In genomic region chrX:135712845-135713244, GRCm38 (mm10) we compare ENCODE assay signal across 26 mouse cellular contexts. TPM values are rescaled to one million over a fixed set of nuclear protein-coding genes. Genes with fewer than 3 reads are reported as not detected.
"Had no signal": no experiment of that assay in that cellular context is flagged by ENCODE, and none has a peak within 500 bp of the region (broad histone marks: within the 10 kb centered on the region; RNA-seq: fewer than 3 reads in every experiment).

No protein-coding gene starts in this region.

- H3K27ac ChIP-seq: midbrain, embryonic 10.5 days; midbrain, embryonic 12.5 days; neural tube, embryonic 13.5 days; neural tube, embryonic 15.5 days had no signal

- H3K9me3 ChIP-seq: midbrain, embryonic 10.5 days; midbrain, embryonic 12.5 days; neural tube, embryonic 13.5 days; neural tube, embryonic 15.5 days had no signal

- H3K4me3 ChIP-seq: midbrain, embryonic 10.5 days; midbrain, embryonic 12.5 days; myocyte; neural tube, embryonic 13.5 days; neural tube, embryonic 15.5 days had no signal

- H3K27me3 ChIP-seq: neural tube, embryonic 13.5 days had no signal

- H3K4me2 ChIP-seq: lung, embryonic 14.5 days; midbrain, embryonic 12.5 days; neural tube, embryonic 13.5 days; neural tube, embryonic 15.5 days had no signal

- DNase-seq: lung, embryonic 14.5 days; lung, postnatal 10 days; lung, postnatal 4 days; midbrain, embryonic 14.5 days; retina, postnatal 1 day; right cerebral cortex, adult 18-20 months; right cerebral cortex, postnatal 25 days; right cerebral cortex, postnatal 4 days; spleen, adult 18-20 months; thymus, adult 18-20 months; thymus, postnatal 14 days; thymus, postnatal 36 days had no signal

- H3K4me1 ChIP-seq: midbrain, embryonic 10.5 days; midbrain, embryonic 12.5 days; neural tube, embryonic 13.5 days; neural tube, embryonic 15.5 days had no signal

- H3K9ac ChIP-seq: lung, embryonic 14.5 days; midbrain, embryonic 12.5 days; neural tube, embryonic 13.5 days; neural tube, embryonic 15.5 days had no signal

- ATAC-seq: midbrain, embryonic 16.5 days had no signal

- H3K36me3 ChIP-seq: midbrain, embryonic 10.5 days; midbrain, embryonic 12.5 days; neural tube, embryonic 13.5 days; neural tube, embryonic 15.5 days had no signal

RNA-seq across cellular contexts. Expression of gene Tmsb15a, which starts 12.2 kb away (rescaled TPM):
- total RNA-seq: megakaryocyte, adult 5-6 weeks; megakaryocyte-erythroid progenitor cell, adult 5-6 weeks had no signal
- polyA plus RNA-seq: lung, embryonic 14.5 days; lung, embryonic 16.5 days; midbrain, embryonic 10.5 days; midbrain, embryonic 12.5 days; midbrain, embryonic 14.5 days; midbrain, embryonic 16.5 days; neural tube, embryonic 11.5 days; neural tube, embryonic 13.5 days; neural tube, embryonic 15.5 days; small intestine, adult 2 months; stomach, embryonic 14.5 days; stomach, embryonic 16.5 days had no signal

RNA-seq across cellular contexts. Expression of gene Tcp11x2, which starts 19.3 kb away (rescaled TPM):
- total RNA-seq: megakaryocyte, adult 5-6 weeks; megakaryocyte-erythroid progenitor cell, adult 5-6 weeks had no signal
- polyA plus RNA-seq: lung, embryonic 14.5 days; lung, embryonic 16.5 days; midbrain, embryonic 10.5 days; midbrain, embryonic 12.5 days; midbrain, embryonic 14.5 days; midbrain, embryonic 16.5 days; neural tube, embryonic 11.5 days; neural tube, embryonic 13.5 days; neural tube, embryonic 15.5 days; small intestine, adult 2 months; stomach, embryonic 14.5 days; thymus, postnatal 0 days had no signal

RNA-seq across cellular contexts. Expression of gene Armcx5, which starts 29.7 kb away (rescaled TPM):
- polyA plus RNA-seq: small intestine, adult 2 months had no signal
